Mouse (Mus musculus) CH12.LX (cell line): ENCODE measurements at regions not wholly inside any gene's neighbourhood (a gene's known extent, or its start where the extent isn't known, plus 50 kb on each side); places are given as distances from the start of the nearest gene placed in this dataset.

Experiments
- DNase-seq: peaks from one replicate; pipeline ENCODE4 v3.0.0-alpha.2; 2013; ENCODE audit errors: extremely low read depth
- H3K27ac ChIP-seq: 2 replicates; pipeline ENCODE4 v1.5.1; 2012; ENCODE audit warnings: low read depth, mild to moderate bottlenecking, control low read depth, moderate library complexity; ENCODE audit not compliant: insufficient read depth
- H3K27me3 ChIP-seq: replicated peaks from 2 replicates; pipeline ENCODE3; 2012; ENCODE audit warnings: inconsistent platforms
- H3K36me3 ChIP-seq, 2 experiments: replicated peaks in 1 of 2; 2 replicates each; pipeline versions ENCODE3 to v1.6.1; 2012; ENCODE audit warnings: inconsistent platforms in 1 of 2, low read length in 1 of 2, mild to moderate bottlenecking in 1 of 2, mixed read lengths in 1 of 2, moderate library complexity in 1 of 2; ENCODE audit not compliant: control insufficient read depth in 1 of 2, insufficient read depth in 1 of 2
- H3K4me1 ChIP-seq, 2 experiments: 2 replicates each; pipeline ENCODE4 v1.6.1; 2012; ENCODE audit warnings: inconsistent platforms in 1 of 2, moderate library complexity in 1 of 2; ENCODE audit not compliant: insufficient read depth in 2 of 2, control insufficient read depth in 1 of 2
- H3K4me2 ChIP-seq: 2 replicates; pipeline ENCODE4 v1.6.1; 2012; ENCODE audit warnings: low read depth, mild to moderate bottlenecking, control low read depth; ENCODE audit not compliant: poor library complexity, insufficient read depth, severe bottlenecking
- H3K4me3 ChIP-seq, 3 experiments: fragments of 150-350 bp in 1 of 3; sonication (generic) in 1 of 3; replicated peaks in 1 of 3; 2 replicates each; pipeline versions ENCODE3 to v1.5.1; 2011 to 2012; ENCODE audit warnings: low read depth in 2 of 3, low read length in 2 of 3, mild to moderate bottlenecking in 2 of 3, moderate library complexity in 2 of 3, control low read depth in 1 of 3, improper control_type of control experiment in 1 of 3, inconsistent platforms in 1 of 3, mixed read lengths in 1 of 3; ENCODE audit not compliant: poor library complexity in 1 of 3
- H3K79me2 ChIP-seq: replicated peaks from 2 replicates; pipeline ENCODE4 v1.6.1; 2012; ENCODE audit warnings: mild to moderate bottlenecking, moderate library complexity; ENCODE audit not compliant: control insufficient read depth, poor library complexity, insufficient read depth, severe bottlenecking; ENCODE audit errors: extremely low read depth
- H3K9ac ChIP-seq: 2 replicates; pipeline ENCODE4 v1.6.1; 2012; ENCODE audit warnings: low read depth, mild to moderate bottlenecking, control low read depth, moderate library complexity; ENCODE audit not compliant: insufficient read depth
- H3K9me3 ChIP-seq: replicated peaks from 2 replicates; pipeline ENCODE3; 2012; ENCODE audit warnings: low read length, inconsistent platforms, mixed read lengths
- BHLHE40 ChIP-seq: IDR thresholded peaks from 2 replicates; pipeline ENCODE4 v1.6.1; 2011; ENCODE audit warnings: mild to moderate bottlenecking, low read depth, low read length, improper control_type of control experiment
- CHD1 ChIP-seq: IDR thresholded peaks from 2 replicates; pipeline ENCODE4 v1.6.1; 2012; ENCODE audit warnings: low read depth, low read length, improper control_type of control experiment, inconsistent platforms
- CHD2 ChIP-seq: IDR thresholded peaks from 2 replicates; pipeline ENCODE4 v1.6.1; 2011; ENCODE audit warnings: low read length, improper control_type of control experiment
- CTCF ChIP-seq, 2 experiments: IDR thresholded peaks in 1 of 2; conservative IDR thresholded peaks in 1 of 2; 2 replicates each; pipeline ENCODE4 v1.5.1; 2011 to 2012; ENCODE audit warnings: low read depth in 2 of 2, low read length in 2 of 2, improper control_type of control experiment in 1 of 2, inconsistent platforms in 1 of 2, mild to moderate bottlenecking in 1 of 2, moderate library complexity in 1 of 2
- ELF1 ChIP-seq: IDR thresholded peaks from 2 replicates; pipeline ENCODE4 v1.6.1; 2014; ENCODE audit warnings: low read depth, mild to moderate bottlenecking, inconsistent platforms, low read length, improper control_type of control experiment
- HCFC1 ChIP-seq: IDR thresholded peaks from 2 replicates; pipeline ENCODE4 v1.6.1; 2012; ENCODE audit warnings: low read depth, mild to moderate bottlenecking, inconsistent platforms, low read length, improper control_type of control experiment
- IRF4 ChIP-seq: IDR thresholded peaks from 2 replicates; pipeline ENCODE4 v1.6.1; 2014; ENCODE audit warnings: low read depth, mild to moderate bottlenecking, inconsistent platforms, low read length, improper control_type of control experiment
- JUN ChIP-seq: IDR thresholded peaks from 2 replicates; pipeline ENCODE4 v1.6.1; 2011; ENCODE audit warnings: low read depth, mild to moderate bottlenecking, low read length, improper control_type of control experiment, moderate library complexity; ENCODE audit not compliant: insufficient read depth
- JUND ChIP-seq: conservative IDR thresholded peaks from 2 replicates; pipeline ENCODE4 v1.6.1; 2011; ENCODE audit warnings: low read depth, low read length, improper control_type of control experiment
- NRF1 ChIP-seq: IDR thresholded peaks from 2 replicates; pipeline ENCODE4 v1.6.1; 2014; ENCODE audit warnings: low read depth, mild to moderate bottlenecking, inconsistent platforms, low read length, improper control_type of control experiment, moderate library complexity
- TBP ChIP-seq: conservative IDR thresholded peaks from 2 replicates; pipeline ENCODE4 v1.6.1; 2011; ENCODE audit warnings: low read depth, low read length, improper control_type of control experiment
- TCF12 ChIP-seq: IDR thresholded peaks from 2 replicates; pipeline ENCODE4 v1.6.1; 2014; ENCODE audit warnings: low read depth, mild to moderate bottlenecking, inconsistent platforms, low read length, improper control_type of control experiment
- UBTF ChIP-seq: IDR thresholded peaks from 2 replicates; pipeline ENCODE4 v1.6.1; 2012; ENCODE audit warnings: low read depth, mild to moderate bottlenecking, inconsistent platforms, low read length, improper control_type of control experiment, moderate library complexity
- USF1 ChIP-seq: IDR thresholded peaks from 2 replicates; pipeline ENCODE4 v1.6.1; 2014; ENCODE audit warnings: low read depth, mild to moderate bottlenecking, inconsistent platforms, low read length, improper control_type of control experiment
- ZMIZ1 ChIP-seq: IDR thresholded peaks from 2 replicates; pipeline ENCODE4 v1.6.1; 2012; ENCODE audit warnings: low read depth, mild to moderate bottlenecking, inconsistent platforms, low read length, improper control_type of control experiment
- ZNF384 ChIP-seq: IDR thresholded peaks from 2 replicates; pipeline ENCODE4 v1.6.1; 2012; ENCODE audit warnings: low read depth, low read length, improper control_type of control experiment, inconsistent platforms
- dilution Hi-C: fragments of 300-500 bp; cut with MboI; formaldehyde crosslinking; loops from 2 replicates; pipeline ENCODE4 v1.14.3; 2020; ENCODE audit warnings: low sequenced_read_pairs; ENCODE audit not compliant: extremely low pct_unique_long_range_greater_than_20kb, extremely low pct_ligation_motif_present
- in situ Hi-C: fragments of 300-500 bp; cut with MboI; formaldehyde crosslinking; loops from 3 replicates; pipeline ENCODE4 v1.14.3; 2019; ENCODE audit warnings: low sequenced_read_pairs, low pct_ligation_motif_present, low pct_unique_long_range_greater_than_20kb, mixed read lengths

DNA sequence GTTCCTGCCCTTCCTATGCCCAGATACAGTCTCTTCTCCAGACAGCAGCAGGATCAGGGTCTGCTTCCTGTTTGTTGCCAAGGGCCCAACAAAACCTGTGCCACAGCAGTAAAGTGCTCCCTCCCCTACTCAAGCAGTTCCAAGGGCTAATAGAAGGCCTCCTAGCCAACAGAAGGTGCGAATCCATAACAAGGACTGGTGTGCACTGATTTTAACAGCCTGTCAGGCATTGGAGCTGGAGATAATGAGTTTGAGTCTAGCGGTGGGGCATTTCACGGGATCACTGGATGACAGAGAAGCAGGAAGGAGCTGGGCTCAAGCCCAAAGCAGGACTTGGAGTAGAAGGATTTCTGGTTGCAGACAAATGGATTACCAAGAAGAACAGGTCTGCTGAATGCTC is 170.9 kb upstream of the Sox11 start:
- Histone ChIP-seq H3K36me3 (no peaks in the 10 kb centered on the region), H3K4me1 (no peaks in the 10 kb centered on the region), H3K27me3 (no peaks in the 10 kb centered on the region), H3K79me2 (no peaks in the 10 kb centered on the region), H3K27ac (no peak overlapping the region), H3K4me2 (no peak overlapping the region), H3K9ac (no peak overlapping the region), H3K9me3 (peaks cover 56% of the 10 kb centered on the region), H3K4me3 (no peak overlapping the region)
- DNase-seq, result no peak
- dilution Hi-C loops (no loop called here), in situ Hi-C loops (no loop called here)
- no peak for TF ChIP-seq JUND
- no peak for TF ChIP-seq IRF4
- TF ChIP-seq TBP, result no peak
- TF ChIP-seq ZMIZ1, result no peak

DNA sequence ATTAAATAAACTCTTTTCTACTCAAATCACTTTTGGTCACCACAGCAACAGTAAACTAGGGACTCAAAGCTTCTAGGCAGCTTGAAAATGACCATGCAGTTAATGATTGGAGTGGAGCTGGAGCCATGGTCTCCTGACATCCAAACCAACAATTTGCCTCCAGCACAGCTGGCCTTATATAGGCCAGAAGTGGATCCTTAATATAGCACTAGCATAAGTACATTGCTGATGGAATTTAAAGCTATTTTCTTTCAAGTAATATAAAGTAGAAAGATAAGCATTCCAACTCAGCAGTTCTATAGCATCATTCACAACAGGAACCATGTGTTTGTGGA is 165.8 kb upstream of the Sox11 start:
- no peak for TF ChIP-seq ELF1
- no peak for TF ChIP-seq CHD2
- TF ChIP-seq USF1, result no peak
- no peak for TF ChIP-seq BHLHE40
- no peak for TF ChIP-seq UBTF
- no peaks in the 10 kb centered on the region for H3K79me2 ChIP-seq
- H3K4me1 ChIP-seq, result no peaks in the 10 kb centered on the region
- no peak overlapping the region for H3K4me3 ChIP-seq
- H3K9me3 ChIP-seq, result peaks cover 67% of the 10 kb centered on the region
- H3K27ac ChIP-seq, result no peak overlapping the region
- no peak overlapping the region for H3K9ac ChIP-seq
- dilution Hi-C loops, result no loop called here
- in situ Hi-C loops, result no loop called here
- no peak overlapping the region for H3K4me2 ChIP-seq
- H3K27me3 ChIP-seq, result no peaks in the 10 kb centered on the region
- no peaks in the 10 kb centered on the region for H3K36me3 ChIP-seq
- no peak for DNase-seq

DNA sequence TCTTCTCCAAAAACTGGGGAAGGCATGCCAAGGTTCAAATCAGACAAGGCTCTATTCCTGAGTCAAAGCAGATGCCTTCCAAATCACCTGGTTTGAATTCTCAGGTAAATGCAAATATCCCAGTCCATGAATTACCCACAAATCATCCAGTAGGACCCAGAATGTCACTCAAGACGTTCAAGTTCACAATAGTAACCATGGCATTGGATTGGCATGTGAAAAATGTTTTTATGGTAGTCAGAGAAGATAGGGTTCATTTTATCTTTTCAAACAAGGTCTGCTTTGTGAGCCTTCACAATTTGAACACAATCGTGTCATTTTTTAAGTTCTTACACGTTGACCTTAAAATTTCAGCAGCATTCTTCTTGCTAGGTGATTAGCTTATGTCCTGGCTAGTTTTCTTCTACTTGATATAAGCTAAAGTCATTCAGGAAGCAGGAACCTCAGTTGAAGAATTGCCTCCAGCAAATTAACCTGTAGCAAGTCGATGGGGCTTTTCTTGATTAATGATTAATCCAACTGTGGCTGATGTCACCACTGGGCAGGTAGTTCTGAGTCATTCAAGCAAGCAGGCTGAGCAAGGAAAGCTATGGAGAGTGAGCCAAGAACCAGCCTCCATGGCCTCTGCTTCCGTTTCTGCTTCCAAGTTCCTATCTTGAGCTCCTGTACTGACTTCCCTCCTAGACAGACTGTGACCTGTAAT is 165.3 kb upstream of the Sox11 start:
- DNase-seq, result no peak

More for the DNA sequence above, 165.3 kb upstream of the Sox11 start:
- no peak overlapping the region for H3K4me2 ChIP-seq
- no peak overlapping the region for H3K9ac ChIP-seq
- H3K27me3 ChIP-seq, result no peaks in the 10 kb centered on the region
- H3K36me3 ChIP-seq, result no peaks in the 10 kb centered on the region
- no peak overlapping the region for H3K4me3 ChIP-seq
- H3K79me2 ChIP-seq, result no peaks in the 10 kb centered on the region
- peaks cover 67% of the 10 kb centered on the region for H3K9me3 ChIP-seq
- dilution Hi-C loops (no loop called here), in situ Hi-C loops (no loop called here)
- TF ChIP-seq ELF1 (no peak), NRF1 (no peak), HCFC1 (no peak), ZNF384 (no peak), CTCF (conservative IDR thresholded peaks at IDR 0.05 in 1 of 2, IDR thresholded peaks at IDR 0.05 in 1 of 2; ENCODE audit: low read depth in 2 of 2, low read length in 2 of 2) (no peak), TCF12 (no peak), CHD1 (no peak), JUN (no peak)
- H3K27ac ChIP-seq, result no peak overlapping the region
- no peaks in the 10 kb centered on the region for H3K4me1 ChIP-seq
